Mouse (Mus musculus) stomach, embryonic 15.5 days (tissue): ENCODE data around the gene Tab1. TPM values are rescaled to one million over a fixed set of nuclear protein-coding genes. Genes with fewer than 3 reads are reported as not detected.

Source experiments
- ATAC-seq: fragments of 200-750 bp; cut with Nextera tagmentation; 2 replicates; pipeline ENCODE4 v1.8.0; 2017; ENCODE audit warnings: low read depth, moderate number of reproducible peaks, moderate TSS enrichment; ENCODE audit not compliant: insufficient read depth, low FRiP score
- H3K27ac ChIP-seq: fragments of 300-500 bp; sonication (generic); 2 replicates; pipeline ENCODE4 v1.5.1; 2015; ENCODE audit warnings: mild to moderate bottlenecking, inconsistent platforms
- H3K27me3 ChIP-seq: fragments of 300-500 bp; sonication (generic); replicated peaks from 2 replicates; pipeline ENCODE4 v1.6.1; 2015; ENCODE audit warnings: inconsistent platforms
- H3K36me3 ChIP-seq: fragments of 300-500 bp; sonication (generic); 2 replicates; pipeline ENCODE4 v1.6.1; 2015; ENCODE audit warnings: inconsistent platforms
- H3K4me1 ChIP-seq: fragments of 300-500 bp; sonication (generic); 2 replicates; pipeline ENCODE4 v1.6.1; 2015; ENCODE audit warnings: inconsistent platforms
- H3K4me2 ChIP-seq: fragments of 300-500 bp; sonication (generic); 2 replicates; pipeline ENCODE4 v1.6.1; 2015; ENCODE audit warnings: mild to moderate bottlenecking, inconsistent platforms
- H3K4me3 ChIP-seq: fragments of 300-500 bp; sonication (generic); replicated peaks from 2 replicates; pipeline ENCODE4 v1.5.1; 2015; ENCODE audit warnings: inconsistent platforms
- H3K9ac ChIP-seq: fragments of 300-500 bp; sonication (generic); 2 replicates; pipeline ENCODE4 v1.6.1; 2015; ENCODE audit warnings: inconsistent platforms
- H3K9me3 ChIP-seq: fragments of 300-500 bp; sonication (generic); 2 replicates; pipeline ENCODE4 v1.6.1; 2016; ENCODE audit warnings: inconsistent platforms
- WGBS: fragments of 180-500 bp; shearing (Covaris S2); methylation state at CpG from one replicate; pipeline ENCODE4 v1.1.7; 2015; 5-methylcytosine and 5-hydroxymethylcytosine counted together
- polyA plus RNA-seq: library from polyadenylated mRNA; unstranded; fragments of >200 nt; fragmentation: Nextera tagmentation; extraction: Ambion mirVana; gene quantifications from 2 replicates; pipeline ENCODE4 v1.2.1, GENCODE M21; 2015

Tab1 gene
- polyA plus RNA-seq, 1 experiment from 2014 or later: 29.5 TPM

DNA sequence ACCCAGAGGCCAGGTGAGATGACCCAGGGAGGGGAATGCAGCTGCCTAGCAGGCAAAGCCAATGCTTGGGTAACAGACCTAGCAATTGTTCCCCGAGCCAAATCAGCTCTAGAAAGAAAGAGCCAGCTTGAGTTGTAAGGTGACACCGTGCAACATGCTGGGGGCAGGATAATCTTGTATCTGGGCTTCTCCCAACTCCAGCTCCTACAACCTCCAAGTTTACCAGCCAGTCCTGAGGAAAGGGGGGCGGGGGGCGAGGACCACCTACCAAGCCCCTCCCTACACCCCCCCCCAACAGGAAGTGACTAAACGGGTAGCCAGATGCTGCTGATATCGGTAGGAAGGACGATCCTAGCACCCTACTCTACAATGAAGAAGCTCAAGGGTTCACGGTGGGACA, 38.4 kb downstream of the Tab1 start:
- Histone ChIP-seq H3K27ac (peak overlapping the region; percentile 44; the same call in 1 of the 2 replicates), H3K4me3 (no peak overlapping the region)
- no peak for ATAC-seq

DNA sequence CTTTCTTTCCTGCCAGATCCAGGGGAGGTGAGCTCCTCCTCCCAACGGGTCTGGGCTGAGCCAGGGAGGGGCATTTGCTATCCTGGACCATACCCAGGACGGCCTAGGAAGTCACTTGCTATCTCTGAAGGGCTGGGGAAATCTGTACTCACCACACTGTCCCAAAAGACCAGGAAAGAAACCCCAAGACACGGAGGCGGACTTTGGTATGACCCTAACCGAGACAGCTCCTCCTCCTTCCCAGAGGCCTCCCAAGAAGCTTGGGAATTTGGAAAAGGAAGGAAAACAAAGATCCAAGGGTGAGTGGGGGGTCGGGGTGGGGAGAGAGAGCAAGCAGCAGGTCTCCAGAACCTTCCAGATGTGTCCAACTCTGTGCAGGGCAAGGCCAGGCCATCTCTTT, 38.9 kb downstream of the Tab1 start:
- Histone ChIP-seq H3K4me2 (peak overlapping the region; percentile 19; the same call in 1 of the 2 replicates), H3K27ac (peak overlapping the region; percentile 44; the same call in 1 of the 2 replicates), H3K27me3 (no peaks in the 10 kb centered on the region), H3K4me1 (peaks cover 28% of the 10 kb centered on the region), H3K9me3 (no peaks in the 10 kb centered on the region), H3K36me3 (no peaks in the 10 kb centered on the region), H3K9ac (no peak overlapping the region), H3K4me3 (no peak overlapping the region)
- ATAC-seq: no peak
- 25% methylated on average over 6 of the region's 6 CpGs for WGBS

More for the DNA sequence above, 38.4 kb downstream of the Tab1 start:
- no peaks in the 10 kb centered on the region for H3K36me3 ChIP-seq
- no peak overlapping the region for H3K9ac ChIP-seq
- 8% methylated on average over 8 of the region's 8 CpGs for WGBS
- no peaks in the 10 kb centered on the region for H3K27me3 ChIP-seq
- H3K4me2 ChIP-seq: 0 out of 2 replicates have a peak overlapping the region, but pooled peaks have one; percentile 19
- H3K4me1 ChIP-seq: peaks cover 28% of the 10 kb centered on the region
- no peaks in the 10 kb centered on the region for H3K9me3 ChIP-seq

DNA sequence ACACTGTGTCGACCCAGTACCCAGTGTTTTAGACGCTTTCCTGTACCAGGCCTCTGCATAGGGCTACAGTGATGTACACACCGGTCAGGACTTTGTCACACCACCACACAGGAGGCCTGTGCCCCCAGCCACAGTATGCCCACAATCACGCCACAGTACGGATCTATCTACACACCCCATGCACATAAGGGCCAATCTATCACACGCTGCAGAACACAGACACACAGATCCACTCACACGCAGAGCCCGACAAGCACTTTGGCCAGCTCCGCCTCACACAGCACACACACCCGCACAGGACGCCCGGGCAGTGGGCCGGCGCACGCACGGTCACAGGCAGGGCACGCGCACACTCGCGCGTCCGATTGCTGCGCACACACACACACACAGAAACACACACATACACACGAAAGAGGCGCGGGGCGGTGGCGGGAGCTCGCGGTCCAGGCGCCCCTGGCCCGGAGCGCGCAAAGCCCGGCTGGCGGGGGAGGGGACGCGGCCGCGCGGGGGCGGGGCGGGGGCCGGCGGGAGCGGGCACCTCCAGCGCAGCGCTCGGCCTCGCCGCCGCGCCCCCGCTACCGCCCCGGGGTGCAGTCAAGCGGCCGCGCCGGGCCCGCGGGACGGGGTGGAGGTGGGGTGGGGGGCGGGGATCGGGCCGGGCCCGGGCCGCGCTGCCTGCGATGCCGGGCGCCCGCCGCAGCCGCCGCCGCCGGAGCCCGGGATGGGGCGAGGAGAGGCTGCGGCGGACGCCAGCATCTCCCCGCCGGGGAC, 40.3 kb downstream of the Tab1 start, which contains the start of gene Mgat3:
Gene Mgat3, plus strand, starts transcription at position 721 of the 771 bp plus-strand sequence.
- Histone ChIP-seq H3K9me3 (no peaks in the 10 kb centered on the region), H3K27ac (peak within 1 kb of the TSS; percentile 87), H3K4me2 (peak within 1 kb of the TSS; percentile 77), H3K4me3 (peak within 1 kb of the TSS; percentile 87), H3K4me1 (peaks cover 28% of the 10 kb centered on the region), H3K9ac (peak within 1 kb of the TSS; percentile 63), H3K36me3 (no peaks in the 10 kb centered on the region), H3K27me3 (no peaks in the 10 kb centered on the region)
- ATAC-seq: peak; percentile 51
- 3% methylated on average over 53 of the region's 85 CpGs for WGBS

DNA sequence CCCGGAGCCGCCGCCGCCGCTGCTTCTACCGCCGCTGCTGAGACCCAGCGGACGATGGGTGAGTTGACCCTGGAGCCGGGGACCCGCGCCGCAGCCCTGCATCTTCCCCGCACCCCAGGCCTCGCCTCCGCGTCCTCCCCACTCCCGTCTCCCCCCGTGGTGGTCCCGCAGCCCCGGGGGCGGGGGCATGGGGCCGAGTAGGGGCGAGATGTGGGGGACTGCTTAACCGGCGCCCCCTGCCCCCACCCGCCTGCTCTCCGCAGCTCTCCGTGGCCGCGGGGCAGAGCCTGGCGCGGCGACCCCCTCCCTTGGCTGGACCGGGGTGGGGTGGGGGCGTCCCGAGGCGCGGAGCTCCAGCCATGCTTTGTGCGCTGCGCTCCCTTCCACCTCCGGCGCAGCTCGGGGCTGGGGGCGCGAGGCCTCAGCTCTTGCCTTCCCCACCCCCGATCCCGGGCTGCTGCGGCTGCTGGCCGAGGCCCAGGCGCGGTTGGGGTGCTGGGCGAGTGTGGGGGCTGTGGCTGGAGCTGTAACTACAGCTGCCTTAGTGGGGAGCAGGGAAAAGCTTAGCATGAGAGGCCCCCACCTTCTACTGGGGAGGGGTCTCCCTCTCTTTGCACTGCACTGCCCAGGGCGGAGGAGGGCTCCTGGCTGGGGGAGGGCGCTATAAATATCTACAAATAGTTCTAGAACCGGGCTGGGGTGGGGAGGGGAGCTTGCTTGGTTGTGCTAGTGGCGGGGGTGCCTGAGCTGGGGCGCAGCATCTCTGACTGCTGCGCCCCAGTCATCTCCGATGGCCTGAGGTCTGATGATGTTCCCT, 41.1 kb downstream of the Tab1 start:
- H3K36me3 ChIP-seq: no peaks in the 10 kb centered on the region
- H3K4me2 ChIP-seq: peak overlapping the region; percentile 77
- whole genome bisulfite sequencing: under 1% methylated on average over 38 of the region's 60 CpGs
- H3K4me1 ChIP-seq: peaks cover 28% of the 10 kb centered on the region
- H3K4me3 ChIP-seq: peak overlapping the region; percentile 87
- ATAC-seq: peak; percentile 12; the same call in 1 of the 2 replicates
- peak overlapping the region; percentile 63 for H3K9ac ChIP-seq
- H3K27me3 ChIP-seq: no peaks in the 10 kb centered on the region
- no peaks in the 10 kb centered on the region for H3K9me3 ChIP-seq
- peak overlapping the region; percentile 87 for H3K27ac ChIP-seq

DNA sequence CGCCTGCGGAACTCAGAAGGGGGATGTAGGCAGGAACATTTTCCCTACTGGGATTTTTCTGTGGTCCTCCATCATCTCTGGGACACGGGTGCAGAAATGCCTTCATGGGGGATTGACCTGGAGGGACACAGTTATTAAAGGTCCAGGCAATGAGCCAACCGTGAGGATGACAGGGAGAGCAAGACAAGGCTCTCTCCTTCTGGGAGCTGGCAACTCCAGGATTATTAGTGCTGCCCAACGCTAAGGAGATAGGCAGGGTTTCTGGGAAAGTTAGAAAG, 41.6 kb downstream of the Tab1 start:
- H3K4me2 ChIP-seq: peak overlapping the region; percentile 77
- no peaks in the 10 kb centered on the region for H3K27me3 ChIP-seq
- H3K36me3 ChIP-seq: no peaks in the 10 kb centered on the region
- H3K9me3 ChIP-seq: no peaks in the 10 kb centered on the region
- WGBS: 8% methylated on average over 5 of the region's 5 CpGs
- peak overlapping the region; percentile 87 for H3K4me3 ChIP-seq
- no peak overlapping the region for H3K9ac ChIP-seq
- 0 out of 2 replicates have a peak overlapping the region, but pooled peaks have one; percentile 87 for H3K27ac ChIP-seq
- H3K4me1 ChIP-seq: peaks cover 30% of the 10 kb centered on the region
- ATAC-seq: no peak

DNA sequence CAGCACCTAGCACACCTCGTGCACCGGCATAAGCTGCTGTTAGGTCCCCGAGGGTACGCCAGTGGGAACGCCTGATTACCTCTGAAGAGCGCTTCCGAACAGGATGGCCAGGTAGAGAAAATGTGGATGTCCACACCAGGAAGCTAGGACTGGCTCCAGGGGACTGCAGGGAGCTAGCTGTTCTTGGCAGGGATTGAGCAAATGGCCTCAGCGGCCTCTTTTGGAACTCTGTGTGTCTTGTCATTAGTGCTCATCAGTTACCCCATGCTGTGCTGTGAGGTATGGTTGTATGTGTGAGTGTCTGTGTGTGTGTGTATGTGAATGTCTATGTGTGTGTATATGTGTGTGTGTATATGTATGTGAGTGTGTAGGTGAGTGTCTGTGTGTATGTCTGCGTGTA, 42.4 kb downstream of the Tab1 start:
- Histone ChIP-seq H3K27me3 (no peaks in the 10 kb centered on the region), H3K9ac (no peak overlapping the region), H3K9me3 (no peaks in the 10 kb centered on the region), H3K36me3 (no peaks in the 10 kb centered on the region), H3K4me1 (peaks cover 34% of the 10 kb centered on the region), H3K27ac (no peak overlapping the region), H3K4me2 (peak overlapping the region; percentile 77), H3K4me3 (peak overlapping the region; percentile 87)
- 72% methylated on average over 9 of the region's 9 CpGs for WGBS
- no peak for ATAC-seq

DNA sequence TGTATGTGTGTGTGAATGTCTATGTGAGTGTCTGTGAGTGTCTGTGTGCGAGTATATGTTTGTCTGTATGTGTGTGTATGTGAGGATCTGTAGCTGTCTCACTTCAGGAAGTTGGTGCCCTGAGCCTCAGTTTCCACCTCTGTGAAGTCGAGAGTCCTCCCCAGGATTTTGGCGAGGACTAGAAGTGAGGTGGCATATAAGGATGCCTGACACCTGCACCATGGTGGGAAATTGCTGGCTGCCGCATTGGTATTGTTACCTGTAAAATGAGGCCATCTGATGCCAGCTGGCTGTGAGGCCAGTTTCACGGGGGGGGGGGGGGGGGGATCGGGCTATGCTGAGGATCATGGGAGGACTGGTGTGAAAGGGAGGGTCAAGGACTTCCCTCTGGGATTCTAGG, 42.8 kb downstream of the Tab1 start:
- WGBS: 73% methylated on average over 6 of the region's 6 CpGs
- no peak overlapping the region for H3K9ac ChIP-seq
- ATAC-seq: no peak
- peak overlapping the region; percentile 77 for H3K4me2 ChIP-seq
- no peaks in the 10 kb centered on the region for H3K36me3 ChIP-seq
- H3K4me1 ChIP-seq: peaks cover 38% of the 10 kb centered on the region
- H3K27me3 ChIP-seq: no peaks in the 10 kb centered on the region
- H3K27ac ChIP-seq: no peak overlapping the region
- H3K9me3 ChIP-seq: no peaks in the 10 kb centered on the region
- H3K4me3 ChIP-seq: no peak overlapping the region

DNA sequence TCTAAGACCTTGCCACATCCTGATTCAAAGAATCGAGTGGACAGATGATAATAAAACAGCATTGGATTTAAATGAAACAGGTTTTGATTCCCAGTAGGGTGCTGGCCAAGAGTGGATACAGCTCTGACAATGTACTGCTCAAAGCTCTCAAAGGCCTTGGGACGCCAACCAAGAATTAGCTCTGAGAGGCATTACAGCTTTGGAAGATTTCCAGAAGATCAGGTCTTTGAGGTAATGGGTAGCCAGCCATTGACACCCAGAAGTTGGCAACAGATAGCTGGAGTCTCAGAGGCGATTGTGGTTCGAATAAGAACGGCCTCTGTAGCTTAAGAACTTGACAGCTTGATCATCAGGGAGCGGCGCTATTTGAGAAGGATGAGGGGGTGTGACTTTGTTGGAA, 48.6 kb downstream of the Tab1 start:
- Histone ChIP-seq H3K9ac (no peak overlapping the region), H3K4me1 (peaks cover 10% of the 10 kb centered on the region; the same call in 1 of the 2 replicates), H3K9me3 (no peaks in the 10 kb centered on the region), H3K36me3 (no peaks in the 10 kb centered on the region), H3K27ac (no peak overlapping the region), H3K4me3 (no peak overlapping the region), H3K27me3 (no peaks in the 10 kb centered on the region), H3K4me2 (no peak overlapping the region)
- WGBS: 86% methylated on average over 7 of the region's 7 CpGs
- ATAC-seq: no peak

DNA sequence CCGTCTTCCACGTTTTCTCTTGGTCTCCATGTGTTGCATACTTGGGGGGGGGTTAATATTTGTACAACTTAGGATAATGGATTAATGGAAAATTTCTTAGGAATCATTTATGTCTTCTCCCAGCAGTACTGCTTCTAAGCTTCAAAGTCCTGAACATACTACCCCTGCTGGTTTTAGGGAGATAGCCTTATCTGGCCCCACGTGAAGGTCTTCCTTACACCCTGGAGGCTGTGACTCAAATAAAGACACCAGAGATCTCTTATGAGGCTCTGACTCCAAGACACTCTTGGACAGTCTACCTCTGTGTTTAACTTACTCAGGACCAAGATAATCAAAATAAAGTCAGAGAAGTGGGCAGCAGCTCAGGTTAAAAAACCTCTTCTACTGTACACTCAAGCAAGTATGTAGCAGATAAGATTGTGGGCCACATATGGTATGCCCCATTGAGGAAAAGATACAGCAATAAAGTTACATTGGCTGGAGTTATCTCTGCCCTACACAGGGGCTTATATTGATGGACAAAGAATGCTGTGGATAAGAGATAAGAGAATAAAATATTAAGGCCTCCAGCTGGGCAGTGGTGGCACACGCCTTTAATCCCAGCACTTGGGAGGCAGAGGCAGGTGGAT, 49.3 kb downstream of the Tab1 start:
- Histone ChIP-seq H3K4me3 (no peak overlapping the region), H3K9ac (no peak overlapping the region), H3K36me3 (no peaks in the 10 kb centered on the region), H3K27me3 (no peaks in the 10 kb centered on the region), H3K4me2 (no peak overlapping the region), H3K4me1 (peaks cover 10% of the 10 kb centered on the region; the same call in 1 of the 2 replicates), H3K27ac (no peak overlapping the region), H3K9me3 (no peaks in the 10 kb centered on the region)
- ATAC-seq: peak; percentile 34; the same call in 1 of the 2 replicates
- WGBS: 83% methylated on average over 4 of the region's 4 CpGs

DNA sequence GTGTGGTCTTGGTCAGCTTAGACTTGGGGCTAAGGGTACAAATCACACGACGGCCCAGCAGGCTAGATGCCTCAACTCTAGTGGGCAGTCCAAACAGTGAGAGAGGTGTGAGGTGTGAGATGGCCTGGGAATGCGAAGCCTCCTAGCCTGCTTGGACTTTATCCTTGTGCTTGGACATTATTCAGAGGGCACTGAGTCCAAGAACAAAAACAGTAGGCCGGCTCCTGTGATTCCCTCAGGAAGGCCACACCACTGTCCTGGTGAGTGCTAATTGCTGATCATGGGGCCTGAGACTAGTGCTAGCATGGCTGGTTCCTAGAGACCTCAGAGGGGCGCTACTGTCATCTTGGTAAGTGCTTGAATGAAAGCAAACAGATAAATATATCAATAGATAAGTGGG, 56.0 kb downstream of the Tab1 start:
- Histone ChIP-seq H3K9ac (no peak overlapping the region), H3K4me2 (no peak overlapping the region), H3K4me1 (peaks cover 38% of the 10 kb centered on the region), H3K9me3 (no peaks in the 10 kb centered on the region), H3K36me3 (no peaks in the 10 kb centered on the region), H3K27me3 (no peaks in the 10 kb centered on the region), H3K27ac (peak overlapping the region; percentile 11; the same call in 1 of the 2 replicates), H3K4me3 (no peak overlapping the region)
- ATAC-seq: no peak
- 75% methylated on average over 5 of the region's 5 CpGs for WGBS

DNA sequence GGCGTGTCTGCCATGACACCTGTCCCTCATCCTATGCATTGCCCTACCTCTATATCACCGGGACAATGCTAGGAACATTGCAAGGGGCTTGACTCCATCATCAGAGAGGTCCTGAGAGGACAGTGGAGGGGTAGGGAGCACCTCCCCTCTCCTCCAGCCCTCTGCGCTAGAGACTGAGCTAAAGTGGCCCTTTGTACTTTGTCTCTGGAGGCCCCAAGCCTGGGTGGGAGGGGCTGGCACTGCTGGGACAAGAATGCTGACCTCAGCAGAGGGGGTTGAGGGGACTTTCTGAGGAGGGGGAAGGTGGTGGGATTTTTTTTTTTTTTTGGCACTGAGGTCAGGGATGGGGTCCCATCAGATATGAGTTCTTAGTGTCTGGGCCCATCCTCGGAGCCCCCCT, 57.1 kb downstream of the Tab1 start:
- Histone ChIP-seq H3K4me1 (peaks cover 41% of the 10 kb centered on the region), H3K9me3 (no peaks in the 10 kb centered on the region), H3K27ac (0 out of 2 replicates have a peak overlapping the region, but pooled peaks have one; percentile 28), H3K4me3 (no peak overlapping the region), H3K4me2 (no peak overlapping the region), H3K27me3 (no peaks in the 10 kb centered on the region), H3K36me3 (no peaks in the 10 kb centered on the region), H3K9ac (no peak overlapping the region)
- 69% methylated on average over 4 of the region's 4 CpGs for WGBS
- ATAC-seq: no peak
